Mouse (Mus musculus) R1 (cell line): ENCODE data around the gene Fam184b.

Experiments used
- DNase-seq: peaks from one replicate; pipeline ENCODE4 v3.0.0-alpha.2; 2018; ENCODE audit warnings: low read depth, low spot score

Fam184b gene

DNA sequence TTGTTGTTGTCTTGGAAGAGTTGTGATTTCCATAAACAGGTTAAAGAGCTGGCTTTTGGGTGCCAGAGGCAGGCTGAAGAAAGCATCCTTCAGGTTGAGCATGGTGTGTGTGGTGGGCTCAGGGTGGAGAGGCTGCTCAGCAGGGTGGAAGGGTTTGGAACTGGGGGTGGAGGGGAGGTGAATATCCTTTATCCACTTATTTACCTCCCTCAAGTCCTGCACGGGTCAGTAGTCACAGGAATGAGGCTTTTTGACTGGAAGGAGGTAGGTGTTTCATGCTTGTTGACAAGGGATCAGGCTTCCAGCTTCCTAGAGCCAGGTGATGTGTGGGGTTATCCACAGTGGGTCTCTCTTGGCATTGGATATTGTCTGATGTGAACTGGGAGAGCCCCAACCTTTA, 124.8 kb downstream of the Fam184b start:
- DNase-seq, result no peak

DNA sequence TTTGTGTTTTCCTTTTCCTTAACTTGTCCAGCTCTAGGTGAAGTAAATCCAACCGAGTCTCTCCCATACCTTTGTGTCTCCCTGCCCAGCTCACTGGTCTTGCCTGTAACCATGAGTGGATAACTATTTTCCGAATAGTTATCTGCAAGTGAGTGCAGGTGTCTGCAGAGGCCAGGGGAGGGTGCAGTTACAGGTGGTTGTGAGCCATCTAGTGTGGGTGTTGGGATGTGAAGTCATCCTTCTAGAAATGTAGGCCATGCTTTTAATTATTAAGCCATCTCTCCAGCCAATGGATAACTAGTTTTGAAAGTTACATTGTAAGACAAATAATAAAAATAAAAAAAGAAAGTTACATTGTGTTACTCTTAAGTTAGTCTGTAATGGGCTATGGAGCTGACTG, 125.9 kb downstream of the Fam184b start:
- no peak for DNase-seq

DNA sequence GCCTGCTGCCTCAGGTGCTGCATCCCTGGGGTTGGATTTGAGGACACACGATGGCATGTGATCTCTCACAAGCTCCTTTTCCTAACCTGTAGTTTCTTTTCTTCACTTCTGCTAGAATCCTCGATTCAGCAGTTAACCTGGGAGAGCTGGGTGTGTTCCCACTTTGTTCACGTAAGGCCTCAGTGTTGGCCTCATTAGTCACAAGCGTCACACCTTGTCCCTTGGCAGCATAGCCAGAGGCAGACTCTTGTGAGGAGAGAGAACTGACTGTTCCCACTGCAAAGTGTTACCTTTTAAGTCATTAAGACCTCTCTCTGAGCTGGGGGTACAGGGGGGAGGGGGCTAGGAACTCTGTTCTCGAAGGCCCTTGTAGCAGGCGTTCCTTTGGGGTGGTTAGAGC, 126.5 kb downstream of the Fam184b start:
- no peak for DNase-seq

DNA sequence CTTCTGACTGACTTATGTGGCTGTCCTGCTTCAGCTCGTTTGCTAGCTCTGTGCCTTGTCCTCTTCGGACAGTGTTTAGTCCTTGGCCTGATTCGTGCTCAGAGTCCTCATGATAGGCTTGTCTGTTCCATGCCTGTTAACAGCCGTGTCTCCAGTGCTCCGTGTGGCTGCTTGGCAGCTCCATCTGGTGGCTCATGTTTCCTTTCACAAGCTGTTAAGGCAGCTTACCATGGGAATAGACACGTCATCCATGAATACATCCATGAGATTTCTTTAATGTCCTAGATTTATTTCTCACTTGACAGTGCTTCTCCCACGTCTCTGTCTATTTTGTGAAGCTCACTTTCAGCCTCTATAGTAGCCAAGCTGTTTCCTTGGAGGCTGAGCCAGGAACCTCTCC, 129.3 kb downstream of the Fam184b start:
- DNase-seq, result no peak

DNA sequence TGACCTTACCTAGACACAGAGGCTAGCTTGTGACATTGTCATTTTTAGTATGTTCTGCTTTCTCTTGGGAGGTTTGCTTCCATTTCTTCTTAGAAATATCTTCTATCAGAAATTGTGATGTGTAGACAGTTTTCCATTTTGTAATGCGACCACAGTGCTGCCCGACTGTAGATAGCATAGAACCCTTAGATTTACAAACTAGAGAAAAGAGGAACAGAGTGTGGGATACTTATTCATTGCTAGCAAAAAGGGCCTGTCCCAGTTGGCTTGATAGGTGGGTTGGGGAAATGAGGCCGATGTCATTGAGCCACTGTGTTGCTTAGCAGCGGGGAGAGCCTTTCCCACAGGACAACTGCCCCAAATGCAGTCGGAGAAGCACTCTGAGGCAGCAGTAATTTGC, 141.8 kb downstream of the Fam184b start:
- no peak for DNase-seq

DNA sequence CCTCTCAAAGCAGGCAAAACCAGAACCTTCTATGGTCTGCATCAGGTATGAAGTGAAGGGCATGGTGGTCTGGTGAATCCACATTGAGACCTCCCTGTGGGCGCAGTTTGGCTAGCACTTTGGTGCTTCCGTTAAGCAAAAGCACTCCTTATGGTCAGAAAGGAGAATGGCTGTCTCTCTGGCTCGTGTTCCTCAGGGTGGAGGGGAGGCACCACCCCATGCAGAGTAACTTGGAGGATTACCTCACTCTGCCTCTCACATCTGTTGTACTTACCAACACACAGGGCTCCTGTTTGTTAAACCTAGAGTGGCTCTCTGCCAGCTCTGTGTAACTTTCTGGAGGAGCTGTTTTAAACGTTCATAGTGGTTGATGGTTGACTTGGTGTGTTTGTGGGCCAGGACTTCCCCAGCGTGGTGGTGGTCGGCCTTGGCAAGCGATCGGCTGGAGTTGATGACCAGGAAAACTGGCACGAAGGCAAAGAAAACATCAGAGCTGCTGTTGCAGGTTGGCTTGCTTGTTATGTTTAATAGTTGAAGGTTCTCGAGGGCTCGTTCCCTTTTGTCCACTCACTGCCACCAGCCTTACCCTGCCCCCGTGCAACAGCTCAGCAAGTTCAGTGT, 142.4 kb downstream of the Fam184b start:
- DNase-seq, result peak; percentile 51

DNA sequence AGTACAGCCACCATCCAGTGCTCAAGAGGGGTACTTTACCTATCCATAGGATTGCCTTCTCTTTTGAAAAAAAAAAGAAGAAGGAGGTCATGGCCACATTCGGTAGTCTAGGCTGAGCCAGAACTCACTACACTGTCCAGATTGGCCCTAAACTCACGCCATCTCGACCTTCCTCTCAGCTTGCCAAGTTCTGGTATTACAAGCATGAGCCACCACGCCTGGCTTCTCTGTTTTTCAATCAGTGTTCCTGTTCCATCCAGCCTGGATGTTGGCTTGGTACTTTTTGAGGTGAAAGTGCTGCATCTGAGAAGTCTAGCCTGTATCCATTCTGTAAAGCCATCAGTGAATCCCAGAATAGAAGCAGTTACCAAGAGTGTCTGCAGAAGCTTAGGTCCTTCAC, 142.9 kb downstream of the Fam184b start:
- DNase-seq, result no peak

DNA sequence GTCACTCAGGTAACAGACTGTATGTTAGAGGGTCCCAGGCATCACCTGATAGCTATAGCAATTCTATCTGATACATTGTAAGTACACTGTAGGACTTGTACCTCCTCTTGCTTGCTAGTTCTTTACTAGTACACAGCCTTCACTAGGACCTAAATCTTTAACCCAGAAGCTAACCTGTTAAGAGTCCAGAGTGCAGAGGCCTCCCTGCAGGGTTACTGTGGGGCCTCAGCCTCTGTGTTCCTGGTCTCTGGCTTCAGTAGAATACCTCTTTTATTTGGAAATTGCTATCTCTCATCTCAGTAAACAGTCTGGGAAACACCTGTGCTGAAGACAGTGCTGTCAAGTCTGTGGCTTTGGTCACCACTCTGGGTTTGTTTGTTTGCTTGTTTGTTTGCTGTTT, 143.4 kb downstream of the Fam184b start:
- no peak for DNase-seq

DNA sequence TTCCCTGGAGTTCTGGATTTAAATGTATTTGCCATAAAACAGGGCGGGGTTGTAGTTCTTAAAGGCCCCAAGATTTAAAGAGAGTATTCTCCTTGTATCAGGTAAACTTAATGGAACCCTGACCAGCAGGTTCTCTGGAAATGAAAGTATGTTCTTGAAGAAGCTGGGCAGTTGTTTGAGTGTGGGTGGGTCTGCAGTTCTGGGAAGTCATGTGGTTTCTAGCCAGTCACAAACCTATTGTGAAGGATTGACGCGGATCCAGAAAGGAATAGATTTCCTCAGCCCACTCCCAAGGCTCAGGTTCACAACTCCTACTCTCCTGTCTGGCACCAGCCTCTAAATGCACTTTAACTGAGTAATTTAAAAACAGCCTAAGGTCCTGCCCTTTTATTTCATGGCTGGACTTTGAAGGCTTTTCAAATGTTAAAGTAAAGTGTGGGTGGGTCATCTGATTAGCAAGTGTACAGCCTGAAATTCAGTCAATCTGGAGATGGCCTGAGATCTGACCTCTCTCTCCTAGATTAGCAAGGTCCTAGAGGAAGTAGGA, 143.9 kb downstream of the Fam184b start:
- DNase-seq, result peak; percentile 87

DNA sequence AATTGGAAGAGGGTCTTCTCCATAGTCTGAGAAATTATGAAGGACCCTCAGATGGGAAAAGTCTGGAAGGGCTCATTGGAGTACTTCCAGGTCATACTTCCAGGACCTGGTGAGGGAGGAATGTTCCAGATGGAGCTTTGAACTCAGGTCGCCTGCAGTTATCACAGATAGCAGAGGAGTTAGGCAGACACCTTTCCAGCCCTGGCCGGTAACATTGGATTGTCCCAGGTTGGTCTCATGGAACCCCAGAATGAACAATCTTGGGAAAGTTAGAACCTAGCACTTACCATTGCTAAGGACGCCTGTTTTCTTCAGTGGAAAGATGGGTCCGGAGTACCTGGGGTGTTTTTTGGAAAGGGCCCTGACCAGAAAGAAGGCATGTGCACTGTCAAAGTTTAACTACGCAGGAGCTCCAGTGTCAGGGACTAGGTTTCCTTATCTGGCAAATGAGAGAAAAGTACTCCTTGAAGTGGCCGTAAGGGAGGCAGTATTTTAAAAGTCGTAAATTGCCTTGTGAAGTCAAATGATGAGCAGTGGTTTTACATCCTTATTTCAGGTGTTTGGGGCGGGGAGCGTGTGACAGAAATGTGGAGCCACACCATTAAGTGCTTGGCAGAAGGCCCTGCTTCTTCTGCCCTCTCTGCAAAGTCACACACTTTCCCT, 145.2 kb downstream of the Fam184b start:
- DNase-seq, result no peak

DNA sequence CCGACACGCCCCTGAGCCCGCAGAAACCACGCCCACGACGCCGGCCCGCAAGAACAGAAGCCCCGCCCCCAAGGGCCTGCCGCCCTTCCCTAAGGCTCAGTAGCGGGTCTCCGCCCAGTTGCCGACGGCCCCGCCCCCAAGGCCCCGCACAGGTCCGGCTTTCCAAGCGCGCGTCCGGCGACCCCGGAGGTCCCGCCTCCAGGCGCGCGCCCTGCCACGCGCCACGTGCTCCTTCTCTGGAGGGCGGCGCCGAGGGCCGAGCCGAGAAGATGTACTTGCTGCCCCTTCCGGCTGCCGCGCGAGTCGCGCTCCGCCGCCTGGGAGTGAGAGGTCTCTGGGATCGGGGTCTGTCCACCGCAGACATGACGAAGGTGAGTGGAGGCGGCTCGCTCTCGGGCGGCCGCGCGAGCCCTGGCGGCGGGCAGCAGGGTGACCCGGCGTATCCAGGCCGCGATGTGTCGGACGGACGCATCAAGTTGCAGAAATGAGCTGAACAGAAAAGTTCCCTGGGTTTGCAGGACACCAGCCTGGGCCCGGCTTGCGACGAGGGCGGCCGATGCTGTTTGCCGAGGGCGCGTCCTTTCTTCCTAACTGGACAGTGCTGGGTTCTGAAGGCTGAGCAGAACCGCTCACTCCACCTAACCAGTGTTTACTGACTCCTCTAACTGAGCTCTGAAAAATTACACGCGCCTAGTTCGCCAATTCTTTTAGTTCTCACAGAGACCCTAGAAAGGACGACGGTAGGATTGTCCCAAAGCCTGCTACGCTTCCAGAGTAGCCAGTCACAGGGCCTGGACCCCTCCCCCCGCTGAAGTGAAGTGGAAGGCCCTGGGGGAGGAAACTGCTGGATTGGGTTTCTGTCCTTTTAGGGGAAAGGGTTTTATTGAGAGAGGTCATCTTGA, 146.0 kb downstream of the Fam184b start, which contains the start of gene Lap3:
Lap3 (plus strand) TSS at position 184 of the 902 bp plus-strand sequence.
- peak; percentile 95 for DNase-seq

DNA sequence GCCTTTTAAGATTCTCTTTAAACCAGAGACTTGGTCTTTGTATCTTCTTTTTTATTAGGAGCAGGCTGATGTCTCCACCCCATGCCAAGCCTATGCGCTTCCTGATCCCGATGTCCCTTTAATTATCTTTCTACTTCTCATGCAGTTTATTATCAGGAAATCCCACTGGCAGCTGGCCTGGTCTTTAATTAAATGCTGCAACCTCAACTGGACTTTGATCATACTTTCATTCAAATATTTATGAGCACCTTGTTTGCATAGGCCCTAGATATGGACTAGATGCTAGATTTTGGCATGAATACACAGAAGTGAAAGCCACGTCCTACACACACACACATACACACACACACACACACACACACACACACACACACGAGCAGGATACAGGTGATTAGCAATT, 147.6 kb downstream of the Fam184b start:
- DNase-seq, result no peak

DNA sequence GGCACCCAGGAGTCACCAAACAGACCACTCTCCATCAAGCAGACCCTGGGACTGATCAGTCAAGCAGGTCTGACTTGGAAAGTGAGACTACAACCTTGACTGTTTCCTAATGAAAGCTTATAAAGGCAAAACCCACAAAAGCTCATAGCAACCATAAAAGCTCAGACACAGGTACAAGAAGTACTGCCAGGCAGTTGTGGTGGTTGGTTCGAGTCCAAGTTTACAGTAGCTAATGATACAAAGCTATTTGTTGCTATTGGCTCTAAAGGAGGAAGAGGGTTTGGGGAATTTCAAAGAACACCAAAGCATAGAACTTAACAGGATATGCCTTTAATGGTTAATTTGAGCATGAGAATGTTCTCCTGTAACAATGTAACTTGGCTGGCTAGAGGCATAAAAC, 155.8 kb downstream of the Fam184b start:
- no peak for DNase-seq

DNA sequence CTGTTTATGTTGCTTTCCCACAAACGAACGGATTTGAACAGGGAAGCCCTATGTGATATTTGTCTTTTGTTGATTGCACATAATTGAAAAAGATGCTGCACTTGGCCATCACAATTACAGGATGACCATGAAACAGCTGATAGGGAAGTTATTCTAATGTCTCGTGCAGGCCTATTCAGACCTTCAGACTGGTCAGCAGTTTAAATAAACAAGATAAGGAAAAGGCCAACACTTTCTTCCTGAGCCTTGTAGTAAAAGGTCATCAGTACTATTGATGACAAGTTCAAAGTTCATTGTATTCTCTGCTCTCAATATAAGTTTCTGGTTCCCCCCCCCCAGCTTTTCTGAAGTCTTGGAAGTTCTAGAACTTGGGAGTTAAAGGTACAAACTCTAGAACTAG, 156.8 kb downstream of the Fam184b start:
- no peak for DNase-seq

DNA sequence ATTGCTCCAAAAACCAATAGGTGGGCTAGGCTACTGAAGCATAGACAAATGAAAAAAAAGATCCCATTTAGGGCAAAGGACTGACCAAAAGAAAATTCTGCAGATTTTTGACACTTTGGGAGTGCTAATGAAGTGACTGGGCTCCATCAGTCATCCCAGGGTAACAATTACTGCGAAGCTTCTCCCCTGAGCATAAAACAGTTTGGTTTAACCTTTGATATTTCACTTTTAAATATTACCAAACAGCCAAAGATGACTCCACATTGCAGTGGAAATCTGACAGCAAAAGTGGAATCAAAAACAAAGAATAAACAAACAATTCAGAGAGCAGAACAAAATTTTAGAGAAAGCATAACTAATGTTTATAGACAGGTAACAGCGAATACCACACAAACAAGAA, 158.3 kb downstream of the Fam184b start:
- DNase-seq, result no peak

DNA sequence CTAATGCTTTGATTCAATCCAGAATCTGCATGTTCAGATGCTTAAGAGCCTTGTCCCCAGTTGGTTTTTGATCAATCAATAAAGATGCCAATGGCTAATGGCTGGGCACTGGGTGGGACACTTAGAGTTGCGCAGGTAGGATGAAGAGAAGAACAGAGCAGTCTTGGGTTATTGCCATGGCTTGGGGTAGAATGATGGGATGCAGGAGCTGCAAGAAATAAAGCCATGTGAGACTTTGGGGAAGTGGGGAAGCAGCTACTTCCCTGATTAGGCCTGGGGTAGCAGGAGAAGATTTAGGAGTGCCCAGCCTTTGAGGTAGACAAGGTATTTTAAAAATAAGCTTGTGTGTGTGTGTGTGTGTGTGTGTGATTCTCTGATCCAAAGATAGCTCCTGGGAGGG, 159.3 kb downstream of the Fam184b start:
- no peak for DNase-seq
